Mouse (Mus musculus) heart, embryonic 15.5 days (tissue): ENCODE data around the gene Gm17268. TPM values are rescaled to one million over a fixed set of nuclear protein-coding genes. Genes with fewer than 3 reads are reported as not detected.

ENCODE experiments used
- ATAC-seq: fragments of 200-750 bp; cut with Nextera tagmentation; replicated peaks from 2 replicates; pipeline ENCODE4 v1.8.0; 2017; ENCODE audit warnings: low read depth, moderate TSS enrichment; ENCODE audit not compliant: insufficient number of reproducible peaks, insufficient read depth, low FRiP score
- H3K27ac ChIP-seq: fragments of 300-500 bp; sonication (generic); 2 replicates; pipeline ENCODE4 v1.5.1; 2015; ENCODE audit warnings: mild to moderate bottlenecking, inconsistent platforms
- H3K27me3 ChIP-seq: fragments of 300-500 bp; sonication (generic); 2 replicates; pipeline ENCODE4 v1.6.1; 2015; ENCODE audit warnings: inconsistent platforms
- H3K36me3 ChIP-seq: fragments of 300-500 bp; sonication (generic); 2 replicates; pipeline ENCODE4 v1.6.1; 2015; ENCODE audit warnings: mild to moderate bottlenecking, inconsistent platforms
- H3K4me1 ChIP-seq: fragments of 300-500 bp; sonication (generic); replicated peaks from 2 replicates; pipeline ENCODE4 v1.6.1; 2015; ENCODE audit warnings: inconsistent platforms
- H3K4me2 ChIP-seq: fragments of 300-500 bp; sonication (generic); 2 replicates; pipeline ENCODE4 v1.6.1; 2015; ENCODE audit warnings: inconsistent platforms, mild to moderate bottlenecking, moderate library complexity
- H3K4me3 ChIP-seq: fragments of 300-500 bp; sonication (generic); 2 replicates; pipeline ENCODE4 v1.5.1; 2015; ENCODE audit warnings: mild to moderate bottlenecking, inconsistent platforms
- H3K9ac ChIP-seq: fragments of 300-500 bp; sonication (generic); 2 replicates; pipeline ENCODE4 v1.6.1; 2015; ENCODE audit warnings: mild to moderate bottlenecking, inconsistent platforms
- H3K9me3 ChIP-seq: fragments of 300-500 bp; sonication (generic); replicated peaks from 2 replicates; pipeline ENCODE4 v1.6.1; 2016; ENCODE audit warnings: inconsistent platforms
- WGBS: fragments of 180-500 bp; shearing (Covaris S2); methylation state at CpG from one replicate; pipeline ENCODE4 v1.1.7; 2015; ENCODE audit warnings: mixed read lengths; 5-methylcytosine and 5-hydroxymethylcytosine counted together
- polyA plus RNA-seq: library from polyadenylated mRNA; unstranded; fragments of >200 nt; fragmentation: Nextera tagmentation; extraction: Ambion mirVana; gene quantifications from 2 replicates; pipeline ENCODE4 v1.2.1, GENCODE M21; 2015

The Gm17268 gene
- polyA plus RNA-seq: not detected in 2 replicates

DNA sequence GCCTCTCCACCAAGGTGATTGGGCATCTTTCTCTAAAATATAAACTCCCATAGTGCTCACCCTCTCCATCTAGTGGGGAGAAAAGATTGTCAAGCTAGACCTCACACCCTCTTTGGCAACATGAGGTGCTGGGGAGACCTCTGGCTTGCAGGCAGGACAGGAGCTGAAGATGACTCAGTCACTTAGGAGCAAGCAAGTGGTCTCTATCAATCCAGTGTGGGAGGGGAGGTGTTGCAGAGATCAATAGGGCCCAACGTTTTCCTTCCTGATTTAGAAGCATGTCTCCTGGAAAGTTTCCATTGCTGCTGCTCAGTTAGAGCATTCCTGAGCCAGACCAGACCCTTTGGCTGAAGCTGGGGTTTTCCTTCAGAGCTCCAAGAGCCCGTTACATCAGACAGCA, at the start of gene Gm17268:
TSS of gene Gm17268 (minus strand) at position 28 of the 400 bp plus-strand sequence.
- ATAC-seq: peak; percentile 27; the same call in 1 of the 2 replicates
- Histone ChIP-seq H3K4me1 (peaks cover 12% of the 10 kb centered on the region), H3K9me3 (no peaks in the 10 kb centered on the region), H3K4me3 (no peak within 1 kb of the TSS), H3K27me3 (no peaks in the 10 kb centered on the region; the same call in 1 of the 2 replicates), H3K36me3 (no peaks in the 10 kb centered on the region), H3K27ac (no peak within 1 kb of the TSS), H3K4me2 (no peak within 1 kb of the TSS), H3K9ac (no peak within 1 kb of the TSS)
- WGBS: 7% methylated on average over 2 of the region's 2 CpGs

DNA sequence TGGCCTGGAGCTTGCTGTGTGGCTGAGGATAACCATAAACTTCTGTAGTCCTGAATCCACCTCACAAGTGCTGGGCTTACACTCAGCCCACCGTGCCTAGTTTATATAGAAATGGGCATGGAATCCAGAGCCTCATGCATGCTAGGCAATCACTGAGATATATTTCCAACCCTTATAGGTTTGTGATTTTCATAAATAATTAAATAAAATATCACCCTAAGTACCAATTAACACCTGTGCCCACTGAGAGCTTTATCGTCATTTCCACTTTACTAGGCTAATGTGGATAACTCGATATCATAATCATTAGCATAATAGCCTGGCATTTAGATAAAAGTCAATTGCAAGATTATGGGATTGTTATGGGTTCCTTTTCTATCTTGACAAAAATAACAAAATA, 46.0 kb upstream of the Gm17268 start:
- Histone ChIP-seq H3K27me3 (no peaks in the 10 kb centered on the region), H3K27ac (no peak overlapping the region), H3K36me3 (no peaks in the 10 kb centered on the region), H3K4me2 (no peak overlapping the region), H3K4me3 (no peak overlapping the region), H3K9ac (no peak overlapping the region), H3K4me1 (no peaks in the 10 kb centered on the region), H3K9me3 (no peaks in the 10 kb centered on the region)
- ATAC-seq: no peak
- 86% methylated on average over 3 of the region's 3 CpGs for WGBS

GRCm38 (mm10) chr11:82080865-82081264, 42.5 kb upstream of the Gm17268 start:
- no peak overlapping the region for H3K27ac ChIP-seq
- H3K4me1 ChIP-seq: no peaks in the 10 kb centered on the region
- H3K9ac ChIP-seq: no peak overlapping the region
- no peaks in the 10 kb centered on the region for H3K9me3 ChIP-seq
- ATAC-seq: no peak
- WGBS: 60% methylated on average over 3 of the region's 3 CpGs
- no peaks in the 10 kb centered on the region for H3K27me3 ChIP-seq
- H3K36me3 ChIP-seq: no peaks in the 10 kb centered on the region
- no peak overlapping the region for H3K4me3 ChIP-seq
- H3K4me2 ChIP-seq: no peak overlapping the region

GRCm38 (mm10) chr11:82078136-82078730, 39.9 kb upstream of the Gm17268 start:
- H3K9me3 ChIP-seq: no peaks in the 10 kb centered on the region
- H3K4me3 ChIP-seq: no peak overlapping the region
- no peaks in the 10 kb centered on the region for H3K4me1 ChIP-seq
- no peaks in the 10 kb centered on the region for H3K27me3 ChIP-seq
- ATAC-seq: no peak
- no peak overlapping the region for H3K9ac ChIP-seq
- no peaks in the 10 kb centered on the region for H3K36me3 ChIP-seq
- H3K4me2 ChIP-seq: no peak overlapping the region
- H3K27ac ChIP-seq: no peak overlapping the region

DNA sequence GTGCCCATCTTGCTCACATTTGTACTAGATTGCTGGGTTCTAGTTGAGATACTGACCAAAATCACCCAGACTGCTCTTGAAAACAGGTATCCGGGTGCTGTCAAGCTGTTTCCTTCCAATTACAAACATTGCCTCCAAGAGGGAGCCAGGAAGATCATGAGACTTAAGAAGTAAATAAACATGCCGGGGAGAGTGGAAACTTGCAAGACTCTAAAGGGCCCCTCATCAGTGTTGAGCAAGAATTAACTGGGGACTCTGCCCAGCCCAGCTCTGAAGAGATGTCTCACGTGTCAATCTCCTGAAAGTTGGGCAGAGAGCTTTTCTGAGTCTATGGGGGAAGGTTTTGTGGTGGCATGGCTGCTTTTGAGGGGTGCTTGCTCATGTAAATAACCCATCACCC, 38.7 kb upstream of the Gm17268 start:
- no peaks in the 10 kb centered on the region for H3K27me3 ChIP-seq
- no peak overlapping the region for H3K9ac ChIP-seq
- H3K4me3 ChIP-seq: no peak overlapping the region
- no peaks in the 10 kb centered on the region for H3K4me1 ChIP-seq
- no peaks in the 10 kb centered on the region for H3K9me3 ChIP-seq
- ATAC-seq: no peak
- WGBS: 57% methylated on average over 3 of the region's 3 CpGs
- no peak overlapping the region for H3K4me2 ChIP-seq
- H3K27ac ChIP-seq: no peak overlapping the region
- no peaks in the 10 kb centered on the region for H3K36me3 ChIP-seq

GRCm38 (mm10) chr11:82073686-82074085, 35.3 kb upstream of the Gm17268 start:
- no peak for ATAC-seq
- Histone ChIP-seq H3K9ac (no peak overlapping the region), H3K4me3 (no peak overlapping the region), H3K27ac (no peak overlapping the region), H3K27me3 (no peaks in the 10 kb centered on the region), H3K4me1 (no peaks in the 10 kb centered on the region), H3K4me2 (no peak overlapping the region), H3K9me3 (no peaks in the 10 kb centered on the region), H3K36me3 (no peaks in the 10 kb centered on the region)
- WGBS: 72% methylated on average over 3 of the region's 3 CpGs

GRCm38 (mm10) chr11:82072984-82073383, 34.6 kb upstream of the Gm17268 start:
- Histone ChIP-seq H3K4me2 (no peak overlapping the region), H3K27ac (no peak overlapping the region), H3K9me3 (no peaks in the 10 kb centered on the region), H3K4me1 (no peaks in the 10 kb centered on the region), H3K36me3 (no peaks in the 10 kb centered on the region), H3K4me3 (no peak overlapping the region), H3K9ac (no peak overlapping the region), H3K27me3 (no peaks in the 10 kb centered on the region)
- no peak for ATAC-seq
- WGBS: 62% methylated on average over 3 of the region's 3 CpGs

- H3K4me2 ChIP-seq: no peak overlapping the region
- no peak for ATAC-seq
- no peak overlapping the region for H3K27ac ChIP-seq
- no peaks in the 10 kb centered on the region for H3K4me1 ChIP-seq
- WGBS: 71% methylated on average over 1 of the region's 1 CpGs
- no peaks in the 10 kb centered on the region for H3K36me3 ChIP-seq
- no peaks in the 10 kb centered on the region for H3K27me3 ChIP-seq
- no peak overlapping the region for H3K9ac ChIP-seq
- H3K9me3 ChIP-seq: no peaks in the 10 kb centered on the region
- no peak overlapping the region for H3K4me3 ChIP-seq
Observed at GRCm38 (mm10) chr11:82072374-82072773, 34.0 kb upstream of the Gm17268 start.

DNA sequence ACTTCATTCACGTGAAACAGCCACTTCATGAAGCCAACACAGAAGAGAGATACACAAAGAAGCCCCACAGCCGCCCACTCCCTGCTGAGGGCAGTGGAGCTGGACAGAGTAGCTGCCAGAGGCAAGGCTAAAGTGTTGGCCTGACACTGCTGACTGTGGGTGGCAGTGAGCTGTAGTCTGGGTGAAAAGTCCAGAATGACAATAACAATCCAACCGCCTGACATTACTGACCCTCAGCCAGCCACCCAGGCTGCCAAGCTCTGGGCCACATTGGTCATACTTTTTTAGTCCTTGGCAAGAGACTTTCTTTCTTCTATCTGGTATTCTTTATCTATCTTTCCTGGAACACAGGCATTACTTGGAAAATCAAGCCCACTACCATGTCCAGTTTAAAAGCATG, 32.7 kb upstream of the Gm17268 start:
- no peak overlapping the region for H3K4me2 ChIP-seq
- no peak overlapping the region for H3K9ac ChIP-seq
- no peaks in the 10 kb centered on the region for H3K9me3 ChIP-seq
- H3K36me3 ChIP-seq: no peaks in the 10 kb centered on the region
- H3K27me3 ChIP-seq: no peaks in the 10 kb centered on the region
- H3K4me3 ChIP-seq: no peak overlapping the region
- H3K27ac ChIP-seq: no peak overlapping the region
- WGBS: 66% methylated on average over 3 of the region's 3 CpGs
- ATAC-seq: no peak
- no peaks in the 10 kb centered on the region for H3K4me1 ChIP-seq

DNA sequence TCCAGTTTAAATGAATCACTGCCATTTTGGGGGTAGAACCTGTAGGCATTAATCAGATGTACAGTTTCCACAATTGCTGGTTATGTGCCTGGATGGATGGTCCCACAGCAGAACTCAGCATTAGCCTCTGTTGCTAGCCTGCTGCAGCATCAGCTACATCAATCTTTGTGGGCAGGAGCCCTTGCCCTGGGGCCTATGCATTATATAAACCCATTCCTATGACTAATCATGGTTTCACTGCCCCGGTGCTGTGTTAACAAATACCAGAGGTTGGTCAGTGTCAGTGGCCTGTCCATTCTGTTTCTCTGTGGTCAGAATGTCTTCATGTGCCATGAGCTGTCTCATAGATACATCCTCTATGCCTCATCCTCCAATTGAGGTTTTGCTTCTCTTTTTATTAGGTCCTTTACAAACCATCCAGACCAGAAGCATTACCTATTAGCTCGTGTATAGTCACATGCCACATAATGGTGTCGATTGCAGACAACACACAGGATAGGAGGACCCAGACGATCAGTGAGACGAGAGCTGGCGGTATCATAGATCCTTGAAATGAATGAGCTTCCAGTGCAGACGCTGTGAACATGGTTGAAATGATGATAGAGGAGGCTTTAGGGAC, 28.7 kb upstream of the Gm17268 start:
- no peak overlapping the region for H3K4me3 ChIP-seq
- no peaks in the 10 kb centered on the region for H3K36me3 ChIP-seq
- no peak overlapping the region for H3K4me2 ChIP-seq
- no peak overlapping the region for H3K9ac ChIP-seq
- no peak for ATAC-seq
- no peak overlapping the region for H3K27ac ChIP-seq
- no peaks in the 10 kb centered on the region for H3K27me3 ChIP-seq
- WGBS: 65% methylated on average over 7 of the region's 7 CpGs
- H3K9me3 ChIP-seq: no peaks in the 10 kb centered on the region
- H3K4me1 ChIP-seq: no peaks in the 10 kb centered on the region

DNA sequence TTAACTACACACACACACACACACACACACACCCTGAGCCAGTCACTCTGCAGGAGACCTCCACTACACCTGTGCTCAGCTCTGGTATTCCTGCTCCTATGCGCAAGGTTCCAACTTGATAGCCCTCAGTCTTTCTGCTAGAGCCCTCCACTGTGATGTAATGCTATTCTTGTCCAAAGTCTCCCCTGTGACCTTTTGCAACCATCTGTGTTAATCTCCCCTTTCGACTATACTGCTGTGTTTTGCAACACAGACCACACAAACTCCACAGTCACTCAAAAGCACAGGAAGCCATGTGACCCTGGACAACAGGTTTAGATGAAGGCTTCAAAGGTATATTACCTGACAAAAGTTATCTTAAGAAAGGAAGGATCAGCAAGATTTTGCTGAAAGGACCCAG, 25.1 kb upstream of the Gm17268 start:
- Histone ChIP-seq H3K27ac (no peak overlapping the region), H3K36me3 (no peaks in the 10 kb centered on the region), H3K27me3 (no peaks in the 10 kb centered on the region), H3K9me3 (no peaks in the 10 kb centered on the region), H3K4me2 (no peak overlapping the region), H3K4me1 (no peaks in the 10 kb centered on the region), H3K4me3 (no peak overlapping the region), H3K9ac (no peak overlapping the region)
- no peak for ATAC-seq
- WGBS: 70% methylated on average over 2 of the region's 2 CpGs

- Histone ChIP-seq H3K4me2 (no peak overlapping the region), H3K4me3 (no peak overlapping the region), H3K36me3 (no peaks in the 10 kb centered on the region), H3K27me3 (no peaks in the 10 kb centered on the region), H3K9ac (no peak overlapping the region), H3K4me1 (no peaks in the 10 kb centered on the region), H3K9me3 (no peaks in the 10 kb centered on the region), H3K27ac (no peak overlapping the region)
- ATAC-seq: no peak
- WGBS: 66% methylated on average over 3 of the region's 3 CpGs
Observed at GRCm38 (mm10) chr11:82062226-82062625, 23.9 kb upstream of the Gm17268 start.
